In genomic region chr1:90981346-90981745, GRCm38 (mm10) we compare ENCODE assay signal across 22 mouse cellular contexts. TPM values are rescaled to one million over a fixed set of nuclear protein-coding genes. Genes with fewer than 3 reads are reported as not detected.
A peak's percentile ranks its signal among the peaks of the same experiment; 100 is the strongest.
DNase-seq lines count a peak whose midpoint lies in the region; ATAC-seq and TF ChIP-seq lines count a peak whose summit lies in the region.
"Had no signal": no experiment of that assay in that cellular context is flagged by ENCODE, and none has a peak within 500 bp of the region (broad histone marks: within the 10 kb centered on the region; RNA-seq: fewer than 3 reads in every experiment).

No protein-coding gene starts in this region.

- intact Hi-C loops in heart, postnatal 14 days (cut with DNase I): no loop called here

- no peak overlapping the region for H3K4me2 ChIP-seq in heart, embryonic 16.5 days (ENCODE audit: low read depth, low read length)
- no peak overlapping the region for H3K4me2 ChIP-seq in midbrain, embryonic 11.5 days
- H3K4me2 ChIP-seq in midbrain, embryonic 14.5 days (ENCODE audit: low read length): no peak overlapping the region
- H3K4me2 ChIP-seq: embryonic facial prominence, embryonic 15.5 days; forebrain, embryonic 13.5 days; neural tube, embryonic 15.5 days had no signal

- 0 out of 2 replicates have a peak, but pooled peaks cover 2% of the 10 kb centered on the region for H3K9me3 ChIP-seq in heart, embryonic 16.5 days (replicated peaks; ENCODE audit: control insufficient read depth, low read length)
- no peaks in the 10 kb centered on the region for H3K9me3 ChIP-seq in midbrain, embryonic 11.5 days (ENCODE audit: control insufficient read depth, low read length)
- no peaks in the 10 kb centered on the region for H3K9me3 ChIP-seq in midbrain, embryonic 14.5 days (ENCODE audit: control insufficient read depth, low read length)
- H3K9me3 ChIP-seq: embryonic facial prominence, embryonic 15.5 days; forebrain, embryonic 13.5 days; neural tube, embryonic 15.5 days had no signal

- no peaks in the 10 kb centered on the region for H3K36me3 ChIP-seq in heart, embryonic 16.5 days (ENCODE audit: control insufficient read depth, insufficient read depth)
- H3K36me3 ChIP-seq in midbrain, embryonic 11.5 days (ENCODE audit: control insufficient read depth, insufficient read depth, low read length): no peaks in the 10 kb centered on the region
- H3K36me3 ChIP-seq in midbrain, embryonic 14.5 days (ENCODE audit: control insufficient read depth, insufficient read depth, low read length): no peaks in the 10 kb centered on the region
- H3K36me3 ChIP-seq in thymus, adult 2 months (ENCODE audit: control insufficient read depth, insufficient read depth, low read length): no peaks in the 10 kb centered on the region
- H3K36me3 ChIP-seq: embryonic facial prominence, embryonic 15.5 days; hindbrain, embryonic 10.5 days; neural tube, embryonic 15.5 days had no signal

- 58% methylated on average over 3 of the region's 3 CpGs for WGBS in heart, embryonic 16.5 days
- WGBS in midbrain, embryonic 11.5 days: 70% methylated on average over 3 of the region's 3 CpGs
- 79% methylated on average over 3 of the region's 3 CpGs for WGBS in midbrain, embryonic 14.5 days
- WGBS in thymus, adult 2 months: 84% methylated on average over 3 of the region's 3 CpGs

- no peak overlapping the region for H3K4me3 ChIP-seq in heart, embryonic 16.5 days (ENCODE audit: low read length)
- H3K4me3 ChIP-seq in midbrain, embryonic 11.5 days (ENCODE audit: low read depth, low read length): no peak overlapping the region
- no peak overlapping the region for H3K4me3 ChIP-seq in midbrain, embryonic 14.5 days (replicated peaks; ENCODE audit: low read depth, low read length)
- no peak overlapping the region for H3K4me3 ChIP-seq in thymus, adult 2 months (ENCODE audit: control insufficient read depth, insufficient read depth, low read length)
- H3K4me3 ChIP-seq: embryonic facial prominence, embryonic 15.5 days; forebrain, embryonic 13.5 days; hindbrain, embryonic 10.5 days; neural tube, embryonic 15.5 days had no signal

- no peaks in the 10 kb centered on the region for H3K27me3 ChIP-seq in heart, embryonic 16.5 days (ENCODE audit: control insufficient read depth, insufficient read depth, low read length)
- H3K27me3 ChIP-seq in midbrain, embryonic 11.5 days (ENCODE audit: control insufficient read depth, insufficient read depth, low read length): no peaks in the 10 kb centered on the region
- H3K27me3 ChIP-seq in midbrain, embryonic 14.5 days (ENCODE audit: control insufficient read depth, insufficient read depth, low read length): no peaks in the 10 kb centered on the region
- no peaks in the 10 kb centered on the region for H3K27me3 ChIP-seq in thymus, adult 2 months (ENCODE audit: control insufficient read depth, insufficient read depth, low read length)
- H3K27me3 ChIP-seq: embryonic facial prominence, embryonic 15.5 days; forebrain, embryonic 13.5 days; neural tube, embryonic 15.5 days had no signal

- TF ChIP-seq POLR2A in thymus, adult 2 months (IDR thresholded peaks at IDR 0.05; ENCODE audit: control insufficient read depth, extremely low read depth, insufficient read depth, low read length, poor library complexity): no peak

- peak overlapping the region; percentile 77 for H3K27ac ChIP-seq in heart, embryonic 16.5 days (ENCODE audit: low read length)
- no peak overlapping the region for H3K27ac ChIP-seq in midbrain, embryonic 11.5 days (ENCODE audit: low read depth, low read length)
- H3K27ac ChIP-seq in midbrain, embryonic 14.5 days (replicated peaks; ENCODE audit: low read depth, low read length): no peak overlapping the region
- H3K27ac ChIP-seq in thymus, adult 2 months (ENCODE audit: control insufficient read depth, insufficient read depth, low read length): no peak overlapping the region
- H3K27ac ChIP-seq: forebrain, embryonic 13.5 days; hindbrain, embryonic 10.5 days; neural tube, embryonic 15.5 days had no signal

- H3K4me1 ChIP-seq in heart, embryonic 16.5 days (ENCODE audit: control insufficient read depth, insufficient read depth, low read length): peaks cover 11% of the 10 kb centered on the region
- H3K4me1 ChIP-seq in midbrain, embryonic 11.5 days (ENCODE audit: control insufficient read depth, insufficient read depth, low read length): no peaks in the 10 kb centered on the region
- H3K4me1 ChIP-seq in midbrain, embryonic 14.5 days (ENCODE audit: control insufficient read depth, insufficient read depth, low read length): no peaks in the 10 kb centered on the region
- H3K4me1 ChIP-seq in thymus, adult 2 months (replicated peaks; ENCODE audit: control insufficient read depth, insufficient read depth, low read length): no peaks in the 10 kb centered on the region
- H3K4me1 ChIP-seq: embryonic facial prominence, embryonic 15.5 days; forebrain, embryonic 13.5 days; neural tube, embryonic 15.5 days had no signal

- no peak for TF ChIP-seq CTCF in thymus, adult 2 months (IDR thresholded peaks at IDR 0.05; ENCODE audit: borderline replicate concordance, control insufficient read depth, extremely low read depth, insufficient read depth, low read length, poor library complexity)

- no peak for ATAC-seq in heart, embryonic 16.5 days (replicated peaks; ENCODE audit: extremely low read depth, insufficient read depth, low FRiP score)
- no peak for ATAC-seq in midbrain, embryonic 11.5 days (ENCODE audit: low FRiP score)
- ATAC-seq in midbrain, embryonic 14.5 days (ENCODE audit: low FRiP score, low TSS enrichment): no peak
- ATAC-seq: forebrain, embryonic 13.5 days had no signal

- peak; percentile 46 for DNase-seq in gastrocnemius, adult 18-20 months (ENCODE audit: low spot score)
- DNase-seq in gastrocnemius, adult 8-10 months (ENCODE audit: low spot score in 2 of 2): no peak
- DNase-seq in heart, postnatal 14 days: no peak
- DNase-seq in midbrain, embryonic 11.5 days (ENCODE audit: low spot score, missing footprints): peak; percentile 69
- DNase-seq in midbrain, embryonic 14.5 days: no peak
- DNase-seq in thymus, adult 2 months: no peak
- DNase-seq: cerebellum, adult 2 months; lung, adult 2 months; retina, postnatal 1 day; thymus, postnatal 4 days had no signal

- H3K9ac ChIP-seq in heart, embryonic 16.5 days (ENCODE audit: low read length): no peak overlapping the region
- no peak overlapping the region for H3K9ac ChIP-seq in midbrain, embryonic 11.5 days (ENCODE audit: low read length)
- H3K9ac ChIP-seq in midbrain, embryonic 14.5 days (replicated peaks; ENCODE audit: low read length): no peak overlapping the region
- H3K9ac ChIP-seq: embryonic facial prominence, embryonic 15.5 days; forebrain, embryonic 13.5 days; neural tube, embryonic 15.5 days had no signal

RNA-seq across cellular contexts. Expression of gene Rab17, which starts 11.9 kb away (rescaled TPM):
- total RNA-seq in gastrocnemius, adult 18-20 months (2021): not detected
- total RNA-seq in gastrocnemius, adult 8-10 months (2022): not detected
- polyA plus RNA-seq in heart, embryonic 16.5 days (2015; fragmentation: Nextera tagmentation; extraction: Ambion mirVana): 3.8 and 4.6 TPM in 2 replicates
- total RNA-seq in heart, postnatal 14 days (2021): 1 to 10 TPM; 2.5 to 3.1 TPM
- polyA plus RNA-seq in midbrain, embryonic 11.5 days (2014; fragmentation: Nextera tagmentation; extraction: Ambion mirVana): not detected in 2 replicates
- polyA plus RNA-seq in midbrain, embryonic 14.5 days (2014; fragmentation: Nextera tagmentation; extraction: Ambion mirVana): 0.30 TPM in 1 of 2 replicates, not detected in the other
- 0.85 and 0.94 TPM in 2 replicates for polyA plus RNA-seq in thymus, adult 2 months (2012; rRNA removed)
- total RNA-seq: adrenal gland, adult 18-20 months; gastrocnemius, postnatal 36 days had no signal
- polyA plus RNA-seq: cerebellum, adult 2 months; forebrain, embryonic 13.5 days; neural tube, embryonic 15.5 days had no signal

RNA-seq across cellular contexts. Expression of gene Lrrfip1, which starts 17.2 kb away (rescaled TPM):
- total RNA-seq in gastrocnemius, adult 18-20 months (2021): 100 to 1,000 TPM; 119 to 121 TPM
- total RNA-seq in gastrocnemius, adult 8-10 months (2022): 100 to 1,000 TPM; 104 to 126 (median 123) TPM
- 156 TPM in 2 replicates for polyA plus RNA-seq in heart, embryonic 16.5 days (2015; fragmentation: Nextera tagmentation; extraction: Ambion mirVana)
- total RNA-seq in heart, postnatal 14 days (2021): 100 to 1,000 TPM; 101 to 109 TPM
- 20.2 and 21.1 TPM in 2 replicates for polyA plus RNA-seq in midbrain, embryonic 11.5 days (2014; fragmentation: Nextera tagmentation; extraction: Ambion mirVana)
- polyA plus RNA-seq in midbrain, embryonic 14.5 days (2014; fragmentation: Nextera tagmentation; extraction: Ambion mirVana): 30.1 and 32.1 TPM in 2 replicates
- 24.1 and 31.8 TPM in 2 replicates for polyA plus RNA-seq in thymus, adult 2 months (2012; rRNA removed)

RNA-seq across cellular contexts. Expression of gene Prlh, which starts 28.4 kb away (rescaled TPM):
- total RNA-seq in gastrocnemius, adult 18-20 months (2021): not detected
- not detected for total RNA-seq in gastrocnemius, adult 8-10 months (2022)
- not detected in 2 replicates for polyA plus RNA-seq in heart, embryonic 16.5 days (2015; fragmentation: Nextera tagmentation; extraction: Ambion mirVana)
- total RNA-seq in heart, postnatal 14 days (2021): not detected
- polyA plus RNA-seq in midbrain, embryonic 11.5 days (2014; fragmentation: Nextera tagmentation; extraction: Ambion mirVana): not detected in 2 replicates
- not detected in 2 replicates for polyA plus RNA-seq in midbrain, embryonic 14.5 days (2014; fragmentation: Nextera tagmentation; extraction: Ambion mirVana)
- not detected in 2 replicates for polyA plus RNA-seq in thymus, adult 2 months (2012; rRNA removed)
- total RNA-seq: adrenal gland, adult 18-20 months; gastrocnemius, postnatal 36 days; left cerebral cortex, postnatal 10 days; liver, adult 2 months; megakaryocyte-erythroid progenitor cell, adult 5-6 weeks had no signal
- polyA plus RNA-seq: C2C12; cortical plate, adult 2 months; embryonic facial prominence, embryonic 15.5 days; forebrain, embryonic 13.5 days; hindbrain, embryonic 10.5 days; liver, adult 2 months; lung, adult 2 months; neural tube, embryonic 15.5 days had no signal

Comparison
In these comparisons a context has a peak if more than half of its experiments do, and no peak if none do; other contexts are left out.
1. DNase-seq: peak in gastrocnemius, adult 18-20 months (single experiment) and midbrain, embryonic 11.5 days (single experiment); none in gastrocnemius, adult 8-10 months (0 of 2), heart, postnatal 14 days (0 of 2), midbrain, embryonic 14.5 days (single experiment) and thymus, adult 2 months (single experiment).